Mouse (Mus musculus): ENCODE measurements around the gene Dcn. TPM values are rescaled to one million over a fixed set of nuclear protein-coding genes. Genes with fewer than 3 reads are reported as not detected.
A peak's percentile ranks its signal among the peaks of the same experiment; 100 is the strongest.

The Dcn gene
- 46.0 and 48.1 TPM in 2 replicates for polyA plus RNA-seq (2014; fragmentation: Nextera tagmentation; extraction: Ambion mirVana)

DNA sequence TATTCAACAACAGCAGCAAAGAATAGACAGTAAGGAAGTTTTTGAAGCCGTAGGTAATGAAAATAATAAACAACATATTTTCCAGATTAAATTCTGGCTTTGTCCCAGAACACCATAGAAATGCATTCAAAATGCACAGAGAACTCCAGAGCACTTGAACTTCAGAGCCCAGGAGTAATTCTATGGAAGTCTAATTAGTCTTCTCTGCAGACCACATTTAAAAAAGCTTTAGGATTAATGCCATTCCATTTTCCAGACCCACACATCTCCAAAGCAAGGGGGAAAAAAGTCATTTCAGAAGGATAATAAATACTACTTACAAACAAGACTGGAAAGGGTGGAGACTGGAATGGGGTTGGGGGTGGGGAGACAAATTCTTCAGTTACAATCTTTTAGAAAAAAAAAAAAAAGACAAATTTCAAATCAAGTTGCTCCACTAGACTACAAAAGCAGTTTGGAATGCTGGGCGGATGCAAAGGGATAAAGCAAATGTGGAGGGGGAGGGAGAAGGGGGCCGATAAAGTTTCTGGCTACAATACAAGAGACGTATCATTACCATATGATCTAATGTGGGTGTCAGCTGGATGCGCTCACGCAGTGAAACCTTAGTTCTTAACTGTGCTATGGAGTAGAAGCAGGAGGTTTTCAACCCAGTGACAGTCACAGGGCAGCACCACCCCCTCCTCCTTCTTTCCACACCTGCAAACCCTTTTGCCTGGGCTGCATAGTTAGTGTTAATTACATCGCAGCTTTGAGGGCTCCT lies at the start of gene Dcn:
Gene Dcn (plus strand): TSS at position 606 of the 763 bp plus-strand sequence.
- H3K4me1 ChIP-seq (ENCODE audit: control insufficient read depth, insufficient read depth, low read length): peaks cover 2% of the 10 kb centered on the region; the same call in 1 of the 2 replicates
- ATAC-seq (ENCODE audit: insufficient read depth, low FRiP score, low TSS enrichment) (peak; percentile 48), DNase-seq (ENCODE audit: low spot score) (peak; percentile 26)
- WGBS: 14% methylated on average over 7 of the region's 7 CpGs
- no peak within 1 kb of the TSS for H3K4me2 ChIP-seq (ENCODE audit: low read depth)
- no peaks in the 10 kb centered on the region for H3K27me3 ChIP-seq (ENCODE audit: control insufficient read depth, insufficient read depth, low read length)
- H3K27ac ChIP-seq (ENCODE audit: low read depth, low read length): no peak within 1 kb of the TSS
- H3K9me3 ChIP-seq (ENCODE audit: control insufficient read depth, low read length): no peaks in the 10 kb centered on the region
- no peak within 1 kb of the TSS for H3K4me3 ChIP-seq (ENCODE audit: low read depth, low read length)
- H3K9ac ChIP-seq (ENCODE audit: low read length): no peak within 1 kb of the TSS
- H3K36me3 ChIP-seq (ENCODE audit: control insufficient read depth, insufficient read depth, low read length): no peaks in the 10 kb centered on the region

DNA sequence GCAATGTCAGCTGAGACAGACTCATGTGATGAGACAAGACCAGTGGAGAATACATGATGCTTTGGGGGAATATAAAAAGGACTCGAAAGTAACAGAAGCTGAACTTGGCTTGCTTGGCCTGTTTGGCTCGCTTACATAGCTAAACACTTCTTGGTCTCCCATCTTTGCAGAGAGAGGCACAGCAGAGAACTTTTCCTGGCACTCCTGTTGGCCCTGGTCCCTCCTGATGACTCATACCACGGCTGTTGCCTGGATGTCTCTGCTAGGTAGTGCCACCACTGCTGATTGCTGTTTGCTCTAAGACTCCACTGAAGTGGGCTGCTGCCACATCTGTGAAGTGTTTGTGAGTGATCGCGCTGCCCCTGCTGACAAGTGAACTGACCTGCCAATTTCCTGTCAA lies 42.7 kb upstream of the Dcn start:
- Histone ChIP-seq H3K4me3 (ENCODE audit: low read depth, low read length) (no peak overlapping the region), H3K27ac (ENCODE audit: low read depth, low read length) (no peak overlapping the region), H3K4me1 (ENCODE audit: control insufficient read depth, insufficient read depth, low read length) (no peaks in the 10 kb centered on the region), H3K27me3 (ENCODE audit: control insufficient read depth, insufficient read depth, low read length) (no peaks in the 10 kb centered on the region), H3K4me2 (ENCODE audit: low read depth) (no peak overlapping the region), H3K9ac (ENCODE audit: low read length) (no peak overlapping the region), H3K9me3 (ENCODE audit: control insufficient read depth, low read length) (no peaks in the 10 kb centered on the region), H3K36me3 (ENCODE audit: control insufficient read depth, insufficient read depth, low read length) (no peaks in the 10 kb centered on the region)
- no peak for DNase-seq (ENCODE audit: low spot score)
- WGBS: 85% methylated on average over 5 of the region's 5 CpGs
- no peak for ATAC-seq (ENCODE audit: insufficient read depth, low FRiP score, low TSS enrichment)

DNA sequence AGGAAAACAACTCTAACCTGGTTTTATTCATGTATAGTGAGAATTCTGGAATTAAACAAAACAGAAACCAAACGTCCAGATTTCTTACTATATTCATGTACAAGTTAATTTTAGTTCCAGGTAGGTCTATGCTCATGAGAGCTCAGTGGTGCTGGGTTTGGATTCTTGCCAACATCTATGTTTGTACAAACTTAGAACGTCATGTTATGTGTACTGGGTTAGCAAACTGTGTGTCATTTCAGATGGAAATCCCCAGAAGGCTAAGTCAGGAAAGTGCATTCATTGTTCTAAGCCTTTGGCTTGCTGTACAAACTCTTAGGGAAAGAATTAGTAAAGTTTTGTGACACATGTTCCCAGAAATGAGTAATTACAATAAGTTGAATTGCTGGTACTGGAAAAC lies 37.1 kb upstream of the Dcn start:
- ATAC-seq (ENCODE audit: insufficient read depth, low FRiP score, low TSS enrichment) (no peak), DNase-seq (ENCODE audit: low spot score) (no peak)
- H3K4me3 ChIP-seq (ENCODE audit: low read depth, low read length): no peak overlapping the region
- H3K36me3 ChIP-seq (ENCODE audit: control insufficient read depth, insufficient read depth, low read length): no peaks in the 10 kb centered on the region
- H3K9ac ChIP-seq (ENCODE audit: low read length): no peak overlapping the region
- H3K4me1 ChIP-seq (ENCODE audit: control insufficient read depth, insufficient read depth, low read length): no peaks in the 10 kb centered on the region
- 75% methylated on average over 2 of the region's 2 CpGs for WGBS
- no peak overlapping the region for H3K4me2 ChIP-seq (ENCODE audit: low read depth)
- H3K27ac ChIP-seq (ENCODE audit: low read depth, low read length): no peak overlapping the region
- H3K9me3 ChIP-seq (ENCODE audit: control insufficient read depth, low read length): no peaks in the 10 kb centered on the region
- no peaks in the 10 kb centered on the region for H3K27me3 ChIP-seq (ENCODE audit: control insufficient read depth, insufficient read depth, low read length)

DNA sequence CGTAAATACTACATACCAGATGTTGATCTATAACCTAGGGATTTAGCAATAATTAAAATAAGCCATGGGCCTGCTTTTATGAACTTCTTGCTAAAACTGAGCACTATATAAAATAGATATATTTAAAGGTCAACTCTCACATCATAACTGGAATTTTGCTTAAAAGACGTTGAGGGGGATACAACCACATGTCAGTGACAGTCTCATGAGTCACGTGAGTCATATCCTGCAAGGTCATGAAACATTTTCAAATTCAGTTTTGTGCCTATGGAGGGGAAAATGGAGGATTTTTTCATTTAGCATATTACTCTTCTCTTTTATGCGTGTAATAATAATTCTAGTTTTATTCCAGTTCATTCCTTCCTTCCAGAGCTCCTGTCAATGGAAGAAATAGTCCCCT lies 32.9 kb upstream of the Dcn start:
- DNase-seq (ENCODE audit: low spot score) (no peak), ATAC-seq (ENCODE audit: insufficient read depth, low FRiP score, low TSS enrichment) (no peak)
- no peaks in the 10 kb centered on the region for H3K9me3 ChIP-seq (ENCODE audit: control insufficient read depth, low read length)
- no peak overlapping the region for H3K9ac ChIP-seq (ENCODE audit: low read length)
- H3K27me3 ChIP-seq (ENCODE audit: control insufficient read depth, insufficient read depth, low read length): no peaks in the 10 kb centered on the region
- no peak overlapping the region for H3K27ac ChIP-seq (ENCODE audit: low read depth, low read length)
- no peak overlapping the region for H3K4me3 ChIP-seq (ENCODE audit: low read depth, low read length)
- H3K4me1 ChIP-seq (ENCODE audit: control insufficient read depth, insufficient read depth, low read length): no peaks in the 10 kb centered on the region
- H3K36me3 ChIP-seq (ENCODE audit: control insufficient read depth, insufficient read depth, low read length): no peaks in the 10 kb centered on the region
- no peak overlapping the region for H3K4me2 ChIP-seq (ENCODE audit: low read depth)
- 91% methylated on average over 4 of the region's 4 CpGs for WGBS

DNA sequence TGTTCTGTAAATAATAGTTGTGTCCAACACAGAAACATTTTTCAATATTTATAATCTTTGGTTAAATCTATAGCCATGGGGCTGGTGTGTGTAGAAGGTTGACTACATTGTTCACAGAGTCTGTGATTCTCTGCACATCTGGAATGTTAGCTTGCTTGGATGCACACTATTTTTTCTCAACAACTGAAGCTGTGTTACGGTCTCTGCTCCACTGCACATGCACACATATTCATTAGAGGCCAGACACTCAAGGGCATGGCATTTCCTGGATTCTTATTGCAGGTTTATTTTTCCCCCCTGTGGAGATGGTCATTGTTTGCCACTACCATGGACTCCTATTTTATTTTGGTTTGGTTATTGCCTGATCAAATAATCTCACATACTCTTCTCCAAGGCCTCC lies 26.5 kb upstream of the Dcn start:
- Histone ChIP-seq H3K4me2 (ENCODE audit: low read depth) (no peak overlapping the region), H3K36me3 (ENCODE audit: control insufficient read depth, insufficient read depth, low read length) (no peaks in the 10 kb centered on the region), H3K27ac (ENCODE audit: low read depth, low read length) (no peak overlapping the region), H3K27me3 (ENCODE audit: control insufficient read depth, insufficient read depth, low read length) (no peaks in the 10 kb centered on the region), H3K4me1 (ENCODE audit: control insufficient read depth, insufficient read depth, low read length) (no peaks in the 10 kb centered on the region), H3K9ac (ENCODE audit: low read length) (no peak overlapping the region), H3K4me3 (ENCODE audit: low read depth, low read length) (no peak overlapping the region), H3K9me3 (ENCODE audit: control insufficient read depth, low read length) (no peaks in the 10 kb centered on the region)
- WGBS: 55% methylated on average over 1 of the region's 1 CpGs
- DNase-seq (ENCODE audit: low spot score) (no peak), ATAC-seq (ENCODE audit: insufficient read depth, low FRiP score, low TSS enrichment) (no peak)

DNA sequence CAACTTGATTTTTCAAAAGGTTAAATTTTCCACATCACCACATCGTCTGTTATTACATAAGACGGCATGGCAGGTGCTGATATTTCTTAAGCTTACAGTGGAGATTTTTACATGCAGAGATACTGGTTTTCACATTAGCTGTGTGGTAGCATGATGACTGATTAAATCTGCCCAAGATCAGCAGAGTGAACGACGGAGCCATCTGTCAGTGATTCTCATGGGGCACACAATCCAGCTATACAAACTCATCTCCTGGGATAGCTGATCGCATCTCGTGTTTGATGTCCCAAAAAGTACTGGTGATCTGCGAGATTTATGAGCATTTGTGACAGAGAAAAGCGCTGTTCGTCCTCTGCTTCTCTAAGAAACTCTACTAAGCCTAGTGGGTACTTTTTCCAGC lies 25.9 kb upstream of the Dcn start:
- H3K9ac ChIP-seq (ENCODE audit: low read length): no peak overlapping the region

DNA sequence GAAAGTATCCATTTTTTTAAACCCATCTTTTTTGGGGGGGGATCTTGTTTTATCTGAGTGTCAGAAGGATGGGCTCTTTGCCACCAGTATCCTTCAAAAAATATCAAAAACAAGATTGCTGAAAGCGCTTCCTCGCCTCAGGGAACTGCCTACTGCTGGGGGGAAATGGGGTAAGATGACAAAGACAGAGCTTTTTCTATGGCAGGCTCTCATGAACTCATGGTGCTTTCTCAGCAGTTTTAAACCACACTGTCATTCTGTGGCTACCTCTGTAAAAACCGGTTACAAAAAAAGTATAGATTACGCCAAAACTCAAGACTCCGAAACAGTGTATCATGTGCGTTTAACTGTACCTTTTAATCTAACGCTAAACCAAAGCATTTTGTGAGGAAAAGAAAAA lies 22.4 kb upstream of the Dcn start:
- Histone ChIP-seq H3K4me3 (ENCODE audit: low read depth, low read length) (no peak overlapping the region), H3K9me3 (ENCODE audit: control insufficient read depth, low read length) (no peaks in the 10 kb centered on the region), H3K36me3 (ENCODE audit: control insufficient read depth, insufficient read depth, low read length) (no peaks in the 10 kb centered on the region), H3K27ac (ENCODE audit: low read depth, low read length) (no peak overlapping the region), H3K9ac (ENCODE audit: low read length) (no peak overlapping the region), H3K4me2 (ENCODE audit: low read depth) (no peak overlapping the region), H3K4me1 (ENCODE audit: control insufficient read depth, insufficient read depth, low read length) (no peaks in the 10 kb centered on the region), H3K27me3 (ENCODE audit: control insufficient read depth, insufficient read depth, low read length) (no peaks in the 10 kb centered on the region)
- ATAC-seq (ENCODE audit: insufficient read depth, low FRiP score, low TSS enrichment) (no peak), DNase-seq (ENCODE audit: low spot score) (no peak)
- 86% methylated on average over 7 of the region's 7 CpGs for WGBS

More for the DNA sequence above, 25.9 kb upstream of the Dcn start:
- ATAC-seq (ENCODE audit: insufficient read depth, low FRiP score, low TSS enrichment): no peak
- H3K27ac ChIP-seq (ENCODE audit: low read depth, low read length): no peak overlapping the region
- no peaks in the 10 kb centered on the region for H3K27me3 ChIP-seq (ENCODE audit: control insufficient read depth, insufficient read depth, low read length)
- H3K36me3 ChIP-seq (ENCODE audit: control insufficient read depth, insufficient read depth, low read length): no peaks in the 10 kb centered on the region
- WGBS: 47% methylated on average over 9 of the region's 9 CpGs
- no peak overlapping the region for H3K4me2 ChIP-seq (ENCODE audit: low read depth)
- peak; percentile 12 for DNase-seq (ENCODE audit: low spot score)
- H3K9me3 ChIP-seq (ENCODE audit: control insufficient read depth, low read length): no peaks in the 10 kb centered on the region
- H3K4me3 ChIP-seq (ENCODE audit: low read depth, low read length): no peak overlapping the region
- H3K4me1 ChIP-seq (ENCODE audit: control insufficient read depth, insufficient read depth, low read length): no peaks in the 10 kb centered on the region

DNA sequence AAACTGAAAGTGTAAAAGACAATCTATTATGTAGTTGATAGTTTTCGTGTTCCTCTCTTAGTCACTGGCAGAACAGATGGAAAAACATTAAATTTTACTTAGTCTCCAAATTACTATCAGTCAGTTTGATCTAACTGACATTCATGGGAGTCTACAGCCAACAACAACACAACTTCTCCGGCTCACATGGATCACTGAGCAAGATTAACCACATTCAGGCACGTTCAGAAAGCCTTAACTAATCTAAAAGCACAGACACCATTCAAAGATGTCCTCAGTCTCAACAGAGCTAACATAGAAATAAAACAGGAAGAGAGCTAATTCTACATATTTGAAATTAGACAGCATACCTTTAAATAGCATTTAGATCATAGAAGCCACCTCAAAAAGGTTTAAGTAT lies 12.6 kb upstream of the Dcn start:
- WGBS: 73% methylated on average over 3 of the region's 3 CpGs
- Histone ChIP-seq H3K27me3 (ENCODE audit: control insufficient read depth, insufficient read depth, low read length) (no peaks in the 10 kb centered on the region), H3K36me3 (ENCODE audit: control insufficient read depth, insufficient read depth, low read length) (no peaks in the 10 kb centered on the region), H3K4me2 (ENCODE audit: low read depth) (no peak overlapping the region), H3K9ac (ENCODE audit: low read length) (no peak overlapping the region), H3K4me1 (ENCODE audit: control insufficient read depth, insufficient read depth, low read length) (no peaks in the 10 kb centered on the region), H3K4me3 (ENCODE audit: low read depth, low read length) (no peak overlapping the region), H3K27ac (ENCODE audit: low read depth, low read length) (no peak overlapping the region), H3K9me3 (ENCODE audit: control insufficient read depth, low read length) (no peaks in the 10 kb centered on the region)
- no peak for DNase-seq (ENCODE audit: low spot score)
- no peak for ATAC-seq (ENCODE audit: insufficient read depth, low FRiP score, low TSS enrichment)

DNA sequence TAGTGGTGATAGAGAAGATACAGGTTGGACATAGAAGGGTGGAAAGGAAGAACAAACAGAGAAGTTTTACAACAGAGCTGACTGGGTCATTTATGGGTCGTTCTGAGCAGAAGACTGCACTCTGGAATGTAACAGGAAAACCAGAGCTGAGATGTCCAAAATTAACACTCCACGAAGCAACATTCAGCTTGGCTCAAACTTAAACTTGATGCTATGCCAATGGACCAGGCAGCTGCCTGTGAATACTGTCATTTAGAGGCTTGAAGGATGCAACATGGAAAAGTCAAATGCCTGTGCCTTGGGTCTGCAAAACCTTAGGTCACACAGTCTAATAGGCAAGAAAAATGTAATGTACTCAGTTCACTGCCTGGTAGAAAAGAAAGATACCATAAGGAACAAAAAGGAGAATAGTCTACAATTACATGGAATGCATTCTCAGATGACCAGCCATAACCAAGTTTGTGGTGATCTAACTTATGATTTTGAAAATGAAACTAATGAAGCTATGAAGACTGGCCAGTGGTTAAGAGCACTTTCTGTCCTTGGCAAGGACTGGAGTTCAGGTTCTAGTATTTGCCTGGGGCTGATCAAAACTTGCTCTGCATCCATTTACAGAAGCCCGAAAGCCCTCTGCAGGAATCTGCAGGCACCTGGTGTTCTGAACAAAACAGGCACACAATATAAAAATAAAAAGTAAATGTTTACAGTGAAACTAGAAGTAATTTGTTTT lies 9.8 kb upstream of the Dcn start:
- H3K27ac ChIP-seq (ENCODE audit: low read depth, low read length): no peak overlapping the region
- H3K4me1 ChIP-seq (ENCODE audit: control insufficient read depth, insufficient read depth, low read length): no peaks in the 10 kb centered on the region
- DNase-seq (ENCODE audit: low spot score) (no peak), ATAC-seq (ENCODE audit: insufficient read depth, low FRiP score, low TSS enrichment) (no peak)
- no peak overlapping the region for H3K9ac ChIP-seq (ENCODE audit: low read length)
- no peak overlapping the region for H3K4me3 ChIP-seq (ENCODE audit: low read depth, low read length)
- no peaks in the 10 kb centered on the region for H3K9me3 ChIP-seq (ENCODE audit: control insufficient read depth, low read length)
- H3K27me3 ChIP-seq (ENCODE audit: control insufficient read depth, insufficient read depth, low read length): no peaks in the 10 kb centered on the region
- H3K36me3 ChIP-seq (ENCODE audit: control insufficient read depth, insufficient read depth, low read length): no peaks in the 10 kb centered on the region
- H3K4me2 ChIP-seq (ENCODE audit: low read depth): no peak overlapping the region
- 74% methylated on average over 3 of the region's 3 CpGs for WGBS

Data from neural tube, embryonic 11.5 days (tissue).